Mouse (Mus musculus): Measurements from ENCODE around the gene Dhrs1.

- no peak for TF ChIP-seq GATA1 (IDR thresholded peaks at IDR 0.05; ENCODE audit: borderline replicate concordance, low read length)
- no peak for TF ChIP-seq FLI1 (IDR thresholded peaks at IDR 0.05; ENCODE audit: low read length)
Observed at GRCm38 (mm10) chr14:55723433-55723832, 22.1 kb downstream of the Dhrs1 start.

Data from megakaryocyte, embryonic 14.5 days (primary cell).